Mouse (Mus musculus) fibroblast of lung, adult 2 months (primary cell): ENCODE measurements at regions not wholly inside any gene's neighbourhood (a gene's known extent, or its start where the extent isn't known, plus 50 kb on each side); places are given as distances from the start of the nearest gene placed in this dataset.

Experiments
- DNase-seq: peaks from one replicate; pipeline ENCODE4 v3.0.0-alpha.2; 2011; ENCODE audit warnings: low read depth

- DNase-seq: no peak
These were observed 857.9 kb upstream of the Nr2f1 start for GRCm38 (mm10) chr13:79057424-79057823.

- DNase-seq: no peak
These were observed 854.9 kb upstream of the Nr2f1 start for GRCm38 (mm10) chr13:79054481-79054880.

GRCm38 (mm10) chr13:79053428-79053827 is 853.9 kb upstream of the Nr2f1 start:
- DNase-seq: no peak

GRCm38 (mm10) chr13:79047240-79047639 is 847.7 kb upstream of the Nr2f1 start:
- no peak for DNase-seq

GRCm38 (mm10) chr13:79044657-79045056 is 845.1 kb upstream of the Nr2f1 start:
- DNase-seq: no peak

- no peak for DNase-seq
These were observed 838.3 kb upstream of the Nr2f1 start for GRCm38 (mm10) chr13:79037883-79038282.

GRCm38 (mm10) chr13:79035276-79035675 is 835.7 kb upstream of the Nr2f1 start:
- DNase-seq: no peak

GRCm38 (mm10) chr13:79029974-79030373 is 830.4 kb upstream of the Nr2f1 start:
- DNase-seq: peak; percentile 52

- peak; percentile 30 for DNase-seq
These were observed 828.6 kb upstream of the Nr2f1 start for GRCm38 (mm10) chr13:79027877-79028760.

GRCm38 (mm10) chr13:79025645-79026044 is 826.1 kb upstream of the Nr2f1 start:
- no peak for DNase-seq

GRCm38 (mm10) chr13:79018051-79018450 is 818.5 kb upstream of the Nr2f1 start:
- DNase-seq: no peak

GRCm38 (mm10) chr13:79003313-79003712 is 803.8 kb upstream of the Nr2f1 start:
- no peak for DNase-seq

GRCm38 (mm10) chr13:78998855-78999254 is 799.3 kb upstream of the Nr2f1 start:
- DNase-seq: no peak

GRCm38 (mm10) chr13:78992326-78992725 is 792.8 kb upstream of the Nr2f1 start:
- DNase-seq: no peak

GRCm38 (mm10) chr13:78985921-78986320 is 786.4 kb upstream of the Nr2f1 start:
- no peak for DNase-seq

- DNase-seq: peak; percentile 8
These were observed 777.7 kb upstream of the Nr2f1 start for GRCm38 (mm10) chr13:78977224-78977780.

- DNase-seq: peak; percentile 25
These were observed 738.8 kb upstream of the Nr2f1 start for GRCm38 (mm10) chr13:78938351-78938741.

- no peak for DNase-seq
These were observed 738.1 kb upstream of the Nr2f1 start for GRCm38 (mm10) chr13:78937389-78938350.

GRCm38 (mm10) chr13:78935990-78936650 is 736.6 kb upstream of the Nr2f1 start:
- DNase-seq: no peak

- DNase-seq: no peak
These were observed 728.8 kb upstream of the Nr2f1 start for GRCm38 (mm10) chr13:78928347-78928746.

- no peak for DNase-seq
These were observed 721.2 kb upstream of the Nr2f1 start for GRCm38 (mm10) chr13:78920802-78921201.

- DNase-seq: no peak
These were observed 710.3 kb upstream of the Nr2f1 start for GRCm38 (mm10) chr13:78909839-78910238.
